Mouse (Mus musculus): ENCODE data around the gene Pgrmc2.
A peak's percentile ranks its signal among the peaks of the same experiment; 100 is the strongest.

Pgrmc2 gene

DNA sequence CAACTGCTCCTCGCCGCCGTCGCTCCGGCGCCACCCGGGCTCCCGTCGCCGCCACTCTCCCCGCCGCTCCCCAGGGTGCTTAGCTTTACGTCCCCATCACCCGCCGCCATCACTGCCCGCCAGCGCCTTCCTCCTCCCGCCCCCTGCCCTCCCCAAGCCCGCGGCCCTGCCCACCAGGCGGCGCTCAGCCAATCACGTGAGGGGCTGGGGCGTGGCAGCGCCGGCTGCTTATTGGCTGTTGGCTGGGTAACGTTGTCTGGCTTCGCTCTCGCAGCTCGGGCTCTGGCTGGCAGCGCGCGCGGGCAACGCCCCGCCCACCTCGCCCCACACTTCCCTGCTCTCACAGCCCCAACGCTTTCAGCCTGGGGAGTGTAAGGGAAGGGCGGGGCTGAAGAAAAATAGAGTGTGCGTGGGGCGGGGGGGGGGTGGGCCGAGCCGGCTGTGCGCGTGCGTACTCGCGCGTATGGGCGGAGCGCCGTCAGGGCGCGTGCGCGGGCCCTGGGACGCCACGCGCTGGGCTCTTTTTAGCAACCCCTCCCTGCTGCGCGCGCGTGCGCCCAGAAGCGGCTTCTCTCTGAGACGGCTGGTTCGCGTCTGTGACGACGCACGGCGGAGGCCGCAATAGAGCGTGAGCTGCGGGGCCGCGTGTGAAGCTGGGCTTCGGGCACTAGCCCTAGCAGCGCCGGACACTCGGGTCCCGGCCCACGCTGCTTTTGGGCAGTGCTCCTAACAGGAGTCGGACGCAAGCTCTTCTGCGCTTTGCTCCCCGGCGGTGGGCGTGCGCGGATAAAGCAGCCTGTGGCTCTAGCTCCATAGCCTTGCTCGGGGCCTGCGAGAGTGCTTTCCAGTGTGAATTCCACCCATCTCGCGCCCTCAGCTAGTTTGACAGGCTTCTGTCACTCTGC lies at the start of gene Pgrmc2:
Pgrmc2 (minus strand) TSS at position 162 of the 905 bp plus-strand sequence.
- peak; percentile 100 for DNase-seq

GRCm38 (mm10) chr3:41124000-41124294 lies 41.1 kb upstream of the Pgrmc2 start:
- DNase-seq: no peak

DNA sequence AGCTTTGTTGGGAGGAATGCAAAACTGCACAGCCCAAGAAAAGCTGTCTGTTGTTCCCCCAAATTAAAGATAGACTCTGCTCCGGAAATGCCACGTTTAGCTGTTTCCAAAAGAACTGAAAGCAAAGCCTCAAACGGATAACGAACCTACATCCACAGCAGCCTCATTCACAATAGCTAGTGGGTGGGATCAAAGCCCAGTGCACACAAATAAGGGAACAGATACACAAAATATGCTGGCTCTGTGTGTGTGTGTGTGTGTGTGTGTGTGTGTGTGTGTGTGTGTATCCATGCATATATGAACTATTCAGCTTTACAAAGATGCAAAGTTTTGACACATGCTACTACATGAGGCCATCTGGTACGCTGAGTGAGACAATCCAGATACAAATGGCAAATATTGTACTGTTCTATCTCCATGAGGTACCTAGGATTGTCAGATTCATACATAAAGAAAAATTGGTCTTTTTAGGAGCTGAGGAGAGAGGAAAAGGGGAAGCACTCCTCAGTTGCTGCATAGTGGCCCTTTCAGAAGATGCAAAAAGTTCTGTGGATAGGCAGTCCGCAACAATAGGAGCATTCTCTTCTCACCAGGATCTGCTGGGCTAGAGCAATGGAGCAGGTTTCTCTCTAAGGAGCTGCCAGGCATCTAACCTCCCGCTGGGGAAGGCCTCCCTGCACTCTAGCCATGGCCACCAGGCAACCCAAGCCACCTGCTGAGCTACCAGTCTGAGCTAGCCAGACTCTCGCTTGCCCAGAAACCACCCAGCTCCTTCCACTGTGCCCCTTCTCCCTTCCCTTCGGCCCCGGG lies 40.5 kb upstream of the Pgrmc2 start:
- DNase-seq: no peak

GRCm38 (mm10) chr3:41118173-41118572 lies 35.3 kb upstream of the Pgrmc2 start:
- DNase-seq: no peak

DNA sequence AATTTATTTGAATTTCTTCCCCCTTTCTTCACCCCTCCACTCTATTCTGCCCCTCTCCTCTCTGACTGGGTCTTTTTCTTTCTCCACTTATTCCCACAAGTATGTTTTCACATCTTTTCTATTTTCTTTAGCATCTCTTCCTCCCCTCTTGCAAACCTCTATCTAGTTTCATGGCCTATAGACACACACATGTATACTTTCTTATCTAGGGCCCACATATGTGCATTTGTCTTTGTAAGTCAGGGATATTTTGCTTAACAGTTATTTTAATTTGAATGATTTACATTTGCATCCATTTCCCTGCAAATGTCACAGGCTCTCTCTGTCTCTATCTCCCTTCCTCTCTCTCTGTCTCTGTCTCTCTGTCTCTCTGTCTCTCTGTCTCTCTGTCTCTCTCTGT lies 34.6 kb upstream of the Pgrmc2 start:
- no peak for DNase-seq

- DNase-seq: no peak
These were observed 30.3 kb upstream of the Pgrmc2 start for GRCm38 (mm10) chr3:41113186-41113585.

DNA sequence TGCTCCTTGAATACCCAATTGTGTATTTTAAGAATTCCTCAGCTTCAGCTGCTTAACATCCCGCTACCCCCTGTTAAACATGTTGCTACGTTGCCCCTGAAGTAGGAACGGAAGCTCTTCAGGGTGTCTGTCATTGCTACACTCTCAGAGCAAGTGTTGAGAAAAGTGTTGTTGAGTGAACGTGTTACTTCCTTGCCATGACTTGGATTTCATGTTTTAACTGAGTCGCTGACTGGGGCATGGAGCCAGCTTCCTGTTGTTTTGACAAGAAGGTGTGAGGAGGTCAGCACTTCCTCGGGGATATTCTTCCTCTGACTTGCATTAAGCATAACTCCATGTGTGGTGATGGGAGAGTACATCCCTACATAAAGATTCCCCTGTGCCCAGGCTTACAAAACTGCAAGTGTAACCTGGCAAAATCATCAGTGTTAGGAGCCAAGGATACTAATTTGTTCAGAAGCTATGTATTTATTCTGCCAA lies 25.5 kb upstream of the Pgrmc2 start:
- peak; percentile 78 for DNase-seq

DNA sequence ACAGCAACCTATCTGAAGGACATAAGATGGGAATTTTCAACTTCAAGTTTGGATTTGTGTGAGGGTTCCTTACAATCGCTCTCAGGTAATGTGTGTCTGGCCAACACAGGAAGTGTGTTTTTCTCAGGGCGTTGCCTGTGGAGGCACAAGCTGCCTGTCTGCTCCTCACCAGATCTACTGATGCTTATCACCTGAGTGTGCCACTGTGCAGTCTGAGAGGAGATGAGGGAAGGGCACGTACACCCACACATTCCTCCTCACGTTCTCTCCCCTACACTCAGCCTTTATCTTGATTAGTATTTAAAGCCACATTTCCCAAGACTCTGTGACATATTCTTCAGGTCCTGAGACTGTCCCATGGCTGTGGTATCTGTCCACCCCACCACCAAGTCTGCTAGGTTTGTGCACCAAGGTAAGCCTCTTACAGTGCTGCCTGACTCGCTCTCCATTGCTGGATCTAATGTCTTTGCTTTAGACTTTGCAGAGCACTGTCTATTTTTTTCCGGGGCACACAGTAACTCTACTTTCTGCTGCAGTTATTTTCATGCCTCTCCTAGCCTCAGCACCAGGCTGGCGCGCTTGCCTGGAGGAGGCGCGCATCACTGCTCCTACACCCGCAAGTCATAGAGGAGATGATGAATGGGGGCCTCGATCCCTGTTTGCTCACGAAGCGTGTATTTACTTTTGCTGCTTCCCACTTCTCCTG lies 24.9 kb upstream of the Pgrmc2 start:
- DNase-seq: peak; percentile 46

DNA sequence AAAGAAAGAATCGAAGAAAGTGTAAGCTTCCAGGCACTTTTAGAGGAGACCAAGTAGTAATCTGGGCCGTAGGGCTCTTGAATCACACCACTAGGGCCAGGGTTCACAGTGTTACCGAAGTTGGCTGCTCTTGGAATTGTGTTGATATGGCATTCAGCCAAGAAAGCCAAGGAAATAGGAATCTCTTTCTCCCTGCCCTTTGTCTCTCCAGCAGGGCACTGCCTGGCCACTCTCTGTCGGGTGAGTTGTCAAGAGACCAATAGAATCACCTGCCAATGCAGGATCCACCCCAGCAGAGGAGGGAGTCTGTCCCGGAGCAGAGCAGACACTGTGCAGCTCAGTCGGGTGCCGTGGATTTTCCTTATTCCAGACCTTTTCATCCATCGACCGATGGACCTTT lies 19.1 kb upstream of the Pgrmc2 start:
- DNase-seq: peak; percentile 94

- DNase-seq: peak; percentile 87
These were observed 17.3 kb upstream of the Pgrmc2 start for GRCm38 (mm10) chr3:41100157-41100556.

- peak; percentile 52 for DNase-seq
These were observed 16.8 kb upstream of the Pgrmc2 start for GRCm38 (mm10) chr3:41099672-41100071.

GRCm38 (mm10) chr3:41093210-41093609 lies 10.4 kb upstream of the Pgrmc2 start:
- DNase-seq: peak; percentile 69

DNA sequence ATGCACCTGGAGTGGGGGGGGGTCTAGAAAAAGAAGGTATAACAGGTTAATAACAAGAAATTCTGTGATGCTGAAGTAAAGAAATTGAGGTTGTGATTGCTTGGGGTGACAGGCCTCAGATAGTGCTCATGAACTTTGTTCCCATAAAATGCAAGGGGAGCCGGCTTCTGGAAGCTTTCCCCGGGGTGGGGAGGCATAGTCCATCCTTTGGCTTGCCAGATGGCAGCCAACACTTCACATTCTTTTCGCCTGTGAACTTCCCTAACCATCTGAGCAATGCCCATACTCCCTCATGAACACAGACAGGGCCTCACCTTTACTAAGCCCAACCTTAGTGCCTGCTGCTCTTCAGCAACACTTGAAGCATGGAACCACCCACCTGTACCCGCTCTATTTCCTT lies 9.5 kb upstream of the Pgrmc2 start:
- DNase-seq: peak; percentile 57

- no peak for DNase-seq
These were observed 8.0 kb upstream of the Pgrmc2 start for GRCm38 (mm10) chr3:41090839-41091238.

DNA sequence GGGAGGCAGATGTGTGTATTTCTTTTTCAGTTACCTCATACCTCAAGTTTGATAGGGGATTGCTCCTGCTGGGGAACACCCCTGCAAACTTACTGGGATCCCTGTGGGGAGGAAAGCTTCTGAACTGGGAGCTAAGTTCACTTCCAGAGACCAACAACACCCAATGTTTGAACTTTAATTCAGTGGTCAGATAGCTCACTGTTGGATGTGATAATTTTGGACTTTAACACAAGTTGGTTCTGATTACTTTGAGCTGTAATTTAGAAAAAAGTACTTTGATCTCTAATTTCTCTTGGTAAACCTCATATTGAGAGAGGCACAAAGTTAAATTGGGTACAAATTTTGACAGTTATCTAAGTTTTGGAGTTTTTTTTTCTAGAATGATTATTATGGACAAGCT lies 4.2 kb upstream of the Pgrmc2 start:
- peak; percentile 28 for DNase-seq

DNA sequence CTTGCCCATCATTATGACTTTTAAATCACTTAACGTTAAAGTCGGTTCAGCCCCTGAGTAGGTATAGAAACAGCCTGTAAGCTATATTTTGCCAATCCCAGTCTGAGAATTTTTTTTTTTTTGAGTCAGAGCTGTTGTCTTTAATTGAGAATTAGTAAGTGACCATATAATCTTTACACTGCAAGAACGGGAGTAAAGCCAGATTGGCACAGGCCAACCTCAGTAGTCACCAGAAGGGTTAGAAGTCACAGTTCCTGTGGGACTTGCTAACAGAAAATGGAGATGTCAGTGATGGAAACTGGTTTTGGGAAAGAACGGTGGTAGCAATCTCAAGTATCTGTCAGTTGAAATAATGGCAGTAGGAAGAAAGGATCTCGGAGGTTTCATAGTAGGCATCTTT lies 1.6 kb upstream of the Pgrmc2 start:
- peak; percentile 79 for DNase-seq

- no peak for DNase-seq
These were observed 905 bp upstream of the Pgrmc2 start for GRCm38 (mm10) chr3:41083790-41084112.

- no peak for DNase-seq
These were observed 344 bp downstream of the Pgrmc2 start for GRCm38 (mm10) chr3:41082520-41082884.

DNA sequence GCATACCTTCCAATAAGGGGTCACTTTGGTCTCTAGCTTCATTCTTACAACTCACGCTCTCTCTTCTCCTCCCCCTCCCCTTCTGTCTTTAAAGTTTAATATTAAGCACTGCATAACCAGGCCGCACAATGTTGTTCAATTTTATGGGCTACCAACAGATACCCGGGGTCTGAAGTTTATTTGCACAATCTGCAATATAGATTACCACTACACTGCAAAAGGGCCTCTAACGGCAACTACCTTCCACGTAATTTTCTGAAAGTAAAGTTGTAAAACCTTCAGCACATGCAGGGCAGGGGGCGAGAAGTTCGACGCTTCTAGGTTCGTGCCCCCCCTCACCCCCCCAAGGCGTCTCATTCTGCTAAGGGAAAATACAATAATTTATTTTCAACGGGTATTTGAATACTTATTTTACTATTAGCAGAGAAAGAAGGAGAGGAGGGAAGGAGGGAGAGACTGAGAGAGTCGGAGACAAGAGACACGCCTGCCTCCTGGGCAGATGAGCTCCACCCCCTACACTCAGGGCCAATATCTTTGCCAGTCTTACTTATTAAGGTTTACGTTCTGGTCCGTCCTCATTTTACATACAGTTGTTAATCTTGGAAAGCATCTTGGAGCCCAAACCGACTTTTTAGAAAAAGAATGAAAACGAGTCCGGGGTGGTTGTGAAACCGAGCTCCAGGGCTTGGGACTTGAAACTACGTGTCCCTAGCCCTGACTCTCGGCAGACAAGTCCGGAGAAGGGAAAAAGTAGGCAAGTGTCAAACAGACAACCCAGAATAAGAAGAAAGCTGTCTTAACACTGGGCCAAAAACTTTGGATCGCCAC lies 1.2 kb downstream of the Pgrmc2 start:
- DNase-seq: peak; percentile 91

DNA sequence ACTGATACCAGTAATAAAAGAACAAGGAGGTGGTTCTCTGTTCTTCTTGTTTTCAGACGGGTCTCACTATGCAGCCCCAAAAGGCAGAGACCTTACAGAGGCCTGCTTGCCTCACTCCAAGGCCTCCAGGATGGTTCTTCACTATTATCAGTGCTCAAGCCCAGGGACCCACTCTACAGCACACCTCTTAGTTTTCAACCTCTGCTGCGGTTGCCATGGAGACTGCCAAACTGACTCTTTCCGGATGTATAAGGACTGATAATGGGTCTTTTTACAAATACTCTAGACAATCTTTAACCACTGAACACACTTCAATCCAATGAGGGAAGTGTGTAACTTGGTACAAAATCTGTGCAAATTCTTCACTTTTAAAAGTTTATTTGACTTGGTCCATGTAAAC lies 2.1 kb downstream of the Pgrmc2 start:
- DNase-seq: peak; percentile 75

DNA sequence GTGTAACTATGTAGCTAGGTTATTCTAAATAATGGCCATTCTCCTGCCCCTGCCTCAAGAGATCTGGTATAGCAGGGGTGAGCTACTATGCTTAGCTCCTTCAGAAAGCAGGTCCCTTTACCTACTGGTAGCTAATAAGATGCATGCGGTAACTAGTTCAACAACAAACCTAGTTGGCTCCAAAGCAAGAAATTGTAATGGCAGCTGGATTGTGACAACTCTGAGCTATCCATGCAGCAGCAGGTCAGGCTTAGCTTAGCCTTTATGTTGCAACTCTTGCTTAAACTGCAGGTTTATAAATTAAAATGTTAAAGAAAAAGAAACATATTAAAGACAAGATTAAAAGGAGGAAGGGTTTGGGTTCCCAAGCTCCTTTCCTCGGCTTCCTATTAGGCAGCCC lies 4.2 kb downstream of the Pgrmc2 start:
- DNase-seq: peak; percentile 33

DNA sequence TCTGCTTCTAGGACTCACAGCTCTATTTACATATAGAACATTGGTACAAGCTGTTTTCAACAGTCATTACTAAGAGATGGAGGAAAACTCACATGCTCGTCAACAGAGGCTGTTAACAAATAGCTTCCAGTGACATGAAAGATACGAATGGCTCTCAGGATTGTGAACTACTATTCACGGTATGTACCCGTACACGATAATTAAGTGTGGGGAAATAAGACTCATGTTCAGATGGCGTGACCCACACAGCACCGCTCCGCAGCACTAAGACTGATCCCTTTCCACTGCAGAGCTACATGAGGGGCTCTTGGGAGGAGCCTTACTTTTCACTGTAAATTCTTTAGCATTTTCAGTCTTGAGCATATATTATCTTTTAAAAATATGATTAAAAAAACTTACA lies 7.5 kb downstream of the Pgrmc2 start:
- peak; percentile 45 for DNase-seq

DNA sequence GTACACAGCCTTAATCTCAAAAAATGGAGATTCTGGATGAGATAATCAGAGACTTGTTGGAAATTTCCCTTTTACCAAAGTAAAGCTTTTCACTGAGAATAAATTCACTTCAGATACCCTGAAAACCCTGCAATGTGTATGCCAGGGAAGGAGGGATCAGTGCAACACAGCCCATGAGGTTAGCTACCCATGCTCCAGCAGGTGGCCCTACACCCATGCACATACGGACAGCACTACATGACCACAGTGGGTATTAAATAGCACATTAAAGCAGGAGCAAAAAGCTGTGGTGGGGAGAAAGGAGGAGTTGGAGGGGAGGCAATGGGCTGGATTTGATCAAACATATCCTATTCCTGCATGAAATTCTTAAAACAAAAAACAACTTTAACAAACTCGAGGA lies 12.3 kb downstream of the Pgrmc2 start:
- DNase-seq: peak; percentile 72

Data from heart, adult 11 months (tissue).